Mouse (Mus musculus): ENCODE measurements around the gene 4931400O07Rik.

Gene 4931400O07Rik

GRCm38 (mm10) chrX:62467691-62468090 lies at the start of gene 4931400O07Rik:
Gene 4931400O07Rik (plus strand): TSS chrX:62467991.
- DNase-seq, result no peak

Data from kidney, postnatal 36 days (tissue).